Mouse (Mus musculus) embryonic facial prominence, embryonic 14.5 days (tissue): Measurements from ENCODE around the gene 1500011B03Rik. TPM values are rescaled to one million over a fixed set of nuclear protein-coding genes. Genes with fewer than 3 reads are reported as not detected.
A peak's percentile ranks its signal among the peaks of the same experiment; 100 is the strongest.

Experiments used
- ATAC-seq: fragments of 200-750 bp; cut with Nextera tagmentation; 2 replicates; pipeline ENCODE4 v1.8.0; 2017; ENCODE audit warnings: low read depth, moderate number of reproducible peaks, moderate TSS enrichment
- DNase-seq: peaks from one replicate; pipeline ENCODE4 v3.0.0-alpha.2; 2015; ENCODE audit warnings: low spot score
- H3K27ac ChIP-seq: fragments of 300-500 bp; sonication (generic); replicated peaks from 2 replicates; pipeline ENCODE4 v1.5.1; 2014; ENCODE audit warnings: low read depth, mild to moderate bottlenecking, low read length, moderate library complexity
- H3K27me3 ChIP-seq: fragments of 300-500 bp; sonication (generic); replicated peaks from 2 replicates; pipeline ENCODE4 v1.6.1; 2014; ENCODE audit warnings: low read length; ENCODE audit not compliant: control insufficient read depth, insufficient read depth
- H3K36me3 ChIP-seq: fragments of 300-500 bp; sonication (generic); 2 replicates; pipeline ENCODE4 v1.6.1; 2014; ENCODE audit warnings: low read length, mixed read lengths; ENCODE audit not compliant: control insufficient read depth, insufficient read depth
- H3K4me1 ChIP-seq: fragments of 300-500 bp; sonication (generic); 2 replicates; pipeline ENCODE4 v1.6.1; 2014; ENCODE audit warnings: antibody characterized with exemption, low read length; ENCODE audit not compliant: control insufficient read depth, insufficient read depth
- H3K4me2 ChIP-seq: fragments of 300-500 bp; sonication (generic); 2 replicates; pipeline ENCODE4 v1.6.1; 2014; ENCODE audit warnings: low read depth, mild to moderate bottlenecking, low read length, moderate library complexity, mixed read lengths
- H3K4me3 ChIP-seq: fragments of 300-500 bp; sonication (generic); 2 replicates; pipeline ENCODE4 v1.5.1; 2014; ENCODE audit warnings: low read depth, mild to moderate bottlenecking, low read length
- H3K9ac ChIP-seq: fragments of 300-500 bp; sonication (generic); 2 replicates; pipeline ENCODE4 v1.6.1; 2014; ENCODE audit warnings: low read depth, mild to moderate bottlenecking, low read length, moderate library complexity, mixed read lengths
- H3K9me3 ChIP-seq: fragments of 300-500 bp; sonication (generic); 2 replicates; pipeline ENCODE4 v1.6.1; 2016; ENCODE audit warnings: low read length; ENCODE audit not compliant: control insufficient read depth
- WGBS: fragments of 180-500 bp; shearing (Covaris S2); extraction: QIAGEN DNeasy Blood & Tissue Kit; methylation state at CpG from one replicate; pipeline ENCODE4 v1.1.7; 2014; 5-methylcytosine and 5-hydroxymethylcytosine counted together
- polyA plus RNA-seq: library from polyadenylated mRNA; unstranded; fragments of >200 nt; fragmentation: Nextera tagmentation; extraction: Ambion mirVana; gene quantifications from 2 replicates; pipeline ENCODE4 v1.2.1, GENCODE M21; 2014

Gene 1500011B03Rik
- polyA plus RNA-seq, 1 experiment from 2014 or later = 99.8 TPM

GRCm38 (mm10) chr5:114807468-114807867, 15.8 kb downstream of the 1500011B03Rik start:
- WGBS = 23% methylated on average over 8 of the region's 8 CpGs
- DNase-seq = peak; percentile 24
- no peak overlapping the region for H3K4me3 ChIP-seq
- no peak overlapping the region for H3K9ac ChIP-seq
- no peaks in the 10 kb centered on the region; the same call in 1 of the 2 replicates for H3K4me1 ChIP-seq
- no peaks in the 10 kb centered on the region for H3K27me3 ChIP-seq
- ATAC-seq = peak; percentile 48
- H3K36me3 ChIP-seq = peaks cover 58% of the 10 kb centered on the region
- H3K9me3 ChIP-seq = no peaks in the 10 kb centered on the region
- H3K27ac ChIP-seq = peak overlapping the region; percentile 58
- 0 out of 2 replicates have a peak overlapping the region, but pooled peaks have one; percentile 10 for H3K4me2 ChIP-seq

GRCm38 (mm10) chr5:114807063-114807462, 16.2 kb downstream of the 1500011B03Rik start:
- ATAC-seq = peak; percentile 3; the same call in 1 of the 2 replicates
- DNase-seq = no peak
- H3K9ac ChIP-seq = no peak overlapping the region

DNA sequence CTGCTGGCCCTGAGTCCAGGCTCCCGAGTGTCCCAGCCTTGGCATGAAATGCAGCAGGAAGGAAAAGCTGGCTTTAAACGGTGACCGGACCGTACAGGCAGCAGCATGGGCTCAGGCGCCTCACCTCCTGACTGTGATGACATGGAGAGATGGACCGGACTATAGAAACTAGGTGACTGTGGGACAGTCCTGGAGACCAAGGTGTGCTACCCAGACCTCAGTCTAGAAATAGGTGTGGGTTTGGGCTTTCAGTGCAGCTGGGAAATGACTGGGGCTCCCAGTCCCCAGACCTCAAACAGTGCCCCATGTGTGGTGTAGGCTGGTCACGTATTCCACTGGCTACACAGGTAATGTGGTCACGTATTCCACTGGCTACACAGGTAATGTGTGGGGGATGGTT, 16.6 kb downstream of the 1500011B03Rik start:
- Histone ChIP-seq H3K27me3 (no peaks in the 10 kb centered on the region), H3K4me3 (no peak overlapping the region), H3K27ac (peak overlapping the region; percentile 58), H3K9ac (no peak overlapping the region), H3K4me2 (no peak overlapping the region), H3K9me3 (no peaks in the 10 kb centered on the region), H3K36me3 (peaks cover 62% of the 10 kb centered on the region), H3K4me1 (no peaks in the 10 kb centered on the region; the same call in 1 of the 2 replicates)
- no peak for ATAC-seq
- WGBS = 75% methylated on average over 8 of the region's 8 CpGs
- no peak for DNase-seq

More at GRCm38 (mm10) chr5:114807063-114807462, 16.2 kb downstream of the 1500011B03Rik start:
- Histone ChIP-seq H3K27me3 (no peaks in the 10 kb centered on the region), H3K4me1 (no peaks in the 10 kb centered on the region; the same call in 1 of the 2 replicates), H3K4me2 (no peak overlapping the region), H3K36me3 (peaks cover 62% of the 10 kb centered on the region), H3K27ac (peak overlapping the region; percentile 58), H3K9me3 (no peaks in the 10 kb centered on the region), H3K4me3 (no peak overlapping the region)
- WGBS = 46% methylated on average over 9 of the region's 9 CpGs

DNA sequence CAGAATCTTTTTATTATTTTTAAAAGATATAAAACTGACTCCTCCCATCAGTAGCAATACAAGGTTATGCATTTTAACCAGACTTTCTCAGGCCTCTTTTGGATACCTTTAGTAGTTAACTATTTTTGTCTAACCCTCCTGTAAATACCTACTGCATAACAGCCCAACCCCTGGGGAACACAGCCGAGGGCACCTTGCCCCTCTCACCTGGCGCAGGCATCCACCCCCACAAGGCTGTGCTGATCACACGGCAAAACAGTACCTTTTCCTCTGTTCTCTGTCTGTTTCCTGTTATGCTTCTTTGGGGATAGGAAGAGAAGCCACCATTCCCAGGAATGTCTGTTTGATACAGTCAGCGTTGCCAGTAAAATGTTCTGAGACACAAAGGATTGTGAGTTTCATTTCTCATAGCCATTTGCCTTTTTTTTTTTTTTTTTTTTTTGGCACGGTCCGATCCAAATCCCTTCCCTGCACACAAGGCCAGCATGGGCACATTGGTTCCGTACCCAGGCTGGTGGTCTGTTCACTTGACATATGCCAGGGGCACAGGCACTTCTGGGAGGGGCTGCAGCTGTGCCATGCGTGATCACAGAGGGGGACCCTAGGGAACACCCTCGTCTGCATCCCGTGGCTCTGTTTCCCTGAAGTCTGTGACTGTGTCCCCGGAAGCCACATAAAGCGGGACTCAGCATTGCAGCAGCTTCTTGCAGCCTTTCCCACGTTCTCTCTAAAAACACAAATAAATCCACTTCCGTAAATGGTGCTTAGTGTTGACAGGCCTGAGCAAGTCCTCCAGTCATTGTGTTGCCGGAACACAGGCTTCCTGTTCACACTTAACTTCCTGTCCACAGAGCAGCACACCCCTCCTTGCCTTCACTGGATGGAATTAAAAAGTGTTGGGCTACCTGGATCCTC, 17.6 kb downstream of the 1500011B03Rik start:
- 61% methylated on average over 15 of the region's 15 CpGs for WGBS
- Histone ChIP-seq H3K4me2 (peak overlapping the region; percentile 15; the same call in 1 of the 2 replicates), H3K27me3 (no peaks in the 10 kb centered on the region), H3K27ac (peak overlapping the region; percentile 39; the same call in 1 of the 2 replicates), H3K4me1 (no peaks in the 10 kb centered on the region; the same call in 1 of the 2 replicates), H3K36me3 (peaks cover 68% of the 10 kb centered on the region), H3K9me3 (no peaks in the 10 kb centered on the region), H3K4me3 (no peak overlapping the region), H3K9ac (no peak overlapping the region)
- no peak for ATAC-seq
- peak; percentile 39 for DNase-seq

DNA sequence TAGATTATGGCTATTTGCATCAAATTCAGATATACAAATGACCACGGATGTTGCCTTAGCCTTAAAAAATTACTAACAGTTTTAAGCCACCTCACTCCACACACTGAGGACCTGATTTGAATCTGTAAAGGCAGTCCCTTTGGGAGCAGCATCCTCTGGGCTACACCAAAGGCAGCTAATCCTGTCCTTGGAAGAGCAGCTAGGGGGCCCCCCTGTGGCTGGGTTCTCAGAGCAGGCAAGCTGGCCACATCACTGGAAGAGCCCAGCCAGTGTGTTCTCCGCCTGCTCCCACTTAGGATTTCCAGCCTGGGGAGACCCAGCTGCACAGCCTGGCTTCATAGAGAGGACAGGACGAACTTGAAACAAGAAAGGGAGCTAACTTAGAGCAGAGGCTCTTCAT, 18.3 kb downstream of the 1500011B03Rik start:
- Histone ChIP-seq H3K27me3 (no peaks in the 10 kb centered on the region), H3K4me1 (no peaks in the 10 kb centered on the region; the same call in 1 of the 2 replicates), H3K4me2 (no peak overlapping the region), H3K9ac (no peak overlapping the region), H3K27ac (no peak overlapping the region), H3K4me3 (no peak overlapping the region), H3K36me3 (peaks cover 72% of the 10 kb centered on the region), H3K9me3 (no peaks in the 10 kb centered on the region)
- DNase-seq (peak; percentile 58), ATAC-seq (no peak)
- 43% methylated on average over 3 of the region's 3 CpGs for WGBS

DNA sequence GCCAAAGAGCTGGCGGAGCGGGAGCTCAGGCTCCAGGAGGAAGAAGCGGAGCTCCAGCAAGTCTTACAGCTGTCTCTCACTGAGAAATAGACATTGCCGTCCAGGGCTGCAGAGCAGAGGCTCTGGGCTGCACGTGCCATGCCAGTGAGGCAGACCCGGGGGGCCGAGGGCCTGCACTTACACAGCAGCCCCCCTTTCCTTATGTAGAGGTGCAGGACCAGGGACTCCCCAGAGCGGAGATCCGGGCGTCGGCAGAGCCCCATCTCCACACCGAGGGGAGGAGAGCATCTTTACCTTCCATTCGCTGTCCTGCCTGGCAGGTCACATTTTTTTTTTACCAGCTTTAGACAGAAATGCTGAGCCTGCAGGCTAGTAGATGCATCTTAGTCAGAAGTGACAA, 18.9 kb downstream of the 1500011B03Rik start:
- no peaks in the 10 kb centered on the region for H3K27me3 ChIP-seq
- no peak overlapping the region for H3K27ac ChIP-seq
- ATAC-seq = no peak
- no peak for DNase-seq
- peaks cover 77% of the 10 kb centered on the region for H3K36me3 ChIP-seq
- no peaks in the 10 kb centered on the region; the same call in 1 of the 2 replicates for H3K4me1 ChIP-seq
- WGBS = 89% methylated on average over 13 of the region's 13 CpGs
- H3K4me2 ChIP-seq = no peak overlapping the region
- no peaks in the 10 kb centered on the region for H3K9me3 ChIP-seq
- H3K9ac ChIP-seq = no peak overlapping the region
- H3K4me3 ChIP-seq = no peak overlapping the region

DNA sequence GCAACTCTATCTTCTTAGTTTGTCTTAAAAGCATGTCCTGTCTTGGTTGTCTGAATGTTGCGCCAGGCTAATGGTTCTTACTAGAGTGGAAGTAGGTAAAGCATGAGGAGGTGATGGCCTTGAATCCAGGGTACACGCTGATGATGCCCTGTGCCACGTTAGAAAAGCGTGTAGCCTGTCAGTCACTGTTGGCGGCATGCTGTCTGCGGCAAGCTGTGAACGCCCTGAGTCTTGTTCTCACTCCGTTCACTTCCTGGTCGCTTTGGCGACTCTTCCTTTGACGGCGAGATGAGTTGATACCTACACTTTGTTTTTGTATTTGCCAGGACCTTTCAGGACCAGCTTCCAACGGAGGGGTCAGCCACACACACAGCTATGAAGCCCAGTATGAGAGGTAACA, 20.0 kb downstream of the 1500011B03Rik start:
- no peak for ATAC-seq
- Histone ChIP-seq H3K27ac (no peak overlapping the region), H3K4me3 (no peak overlapping the region), H3K4me1 (no peaks in the 10 kb centered on the region; the same call in 1 of the 2 replicates), H3K4me2 (no peak overlapping the region), H3K27me3 (no peaks in the 10 kb centered on the region), H3K9me3 (no peaks in the 10 kb centered on the region), H3K36me3 (peaks cover 77% of the 10 kb centered on the region), H3K9ac (no peak overlapping the region)
- WGBS = 85% methylated on average over 13 of the region's 13 CpGs
- no peak for DNase-seq

DNA sequence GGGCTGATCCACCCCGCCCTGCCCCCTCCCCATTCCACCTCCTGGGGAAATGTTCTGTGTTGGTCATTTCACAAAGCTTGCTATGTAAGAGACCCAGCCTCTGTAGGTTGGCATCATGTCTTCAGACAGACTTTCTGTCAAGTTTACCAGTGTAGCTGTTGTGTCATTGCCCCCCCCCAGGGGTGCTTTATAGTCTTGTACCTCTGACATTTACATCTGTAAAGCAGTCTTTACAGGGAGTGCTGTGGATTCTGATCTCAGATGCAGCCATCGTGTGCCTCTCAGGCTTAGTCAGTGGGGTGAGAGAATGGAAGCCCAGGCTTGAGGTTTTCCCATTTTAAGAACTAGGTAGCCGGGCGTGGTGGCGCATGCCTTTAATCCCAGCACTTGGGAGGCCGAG, 21.4 kb downstream of the 1500011B03Rik start:
- H3K27me3 ChIP-seq = no peaks in the 10 kb centered on the region
- H3K4me2 ChIP-seq = no peak overlapping the region
- H3K9ac ChIP-seq = no peak overlapping the region
- no peaks in the 10 kb centered on the region for H3K4me1 ChIP-seq
- 87% methylated on average over 6 of the region's 6 CpGs for WGBS
- H3K9me3 ChIP-seq = no peaks in the 10 kb centered on the region
- DNase-seq (no peak), ATAC-seq (no peak)
- H3K4me3 ChIP-seq = no peak overlapping the region
- no peak overlapping the region for H3K27ac ChIP-seq
- H3K36me3 ChIP-seq = peaks cover 79% of the 10 kb centered on the region
